Mouse (Mus musculus) frontal cortex, adult 2 months (tissue): ENCODE measurements around the gene P2ry6. TPM values are rescaled to one million over a fixed set of nuclear protein-coding genes. Genes with fewer than 3 reads are reported as not detected.

Source experiments
- DNase-seq, 2 experiments: peaks; one replicate each; pipeline ENCODE4 v3.0.0; 2022; ENCODE audit warnings: low spot score in 1 of 2; ENCODE audit errors: extremely low spot score in 1 of 2
- polyA plus RNA-seq: library from polyadenylated mRNA; depleted of rRNA; stranded (reverse); fragments of >200 nt; gene quantifications from 2 replicates; pipeline ENCODE4 v1.2.3, GENCODE M21; 2012; rRNA removed

Gene P2ry6
- 3.4 and 4.1 TPM in 2 replicates for polyA plus RNA-seq

DNA sequence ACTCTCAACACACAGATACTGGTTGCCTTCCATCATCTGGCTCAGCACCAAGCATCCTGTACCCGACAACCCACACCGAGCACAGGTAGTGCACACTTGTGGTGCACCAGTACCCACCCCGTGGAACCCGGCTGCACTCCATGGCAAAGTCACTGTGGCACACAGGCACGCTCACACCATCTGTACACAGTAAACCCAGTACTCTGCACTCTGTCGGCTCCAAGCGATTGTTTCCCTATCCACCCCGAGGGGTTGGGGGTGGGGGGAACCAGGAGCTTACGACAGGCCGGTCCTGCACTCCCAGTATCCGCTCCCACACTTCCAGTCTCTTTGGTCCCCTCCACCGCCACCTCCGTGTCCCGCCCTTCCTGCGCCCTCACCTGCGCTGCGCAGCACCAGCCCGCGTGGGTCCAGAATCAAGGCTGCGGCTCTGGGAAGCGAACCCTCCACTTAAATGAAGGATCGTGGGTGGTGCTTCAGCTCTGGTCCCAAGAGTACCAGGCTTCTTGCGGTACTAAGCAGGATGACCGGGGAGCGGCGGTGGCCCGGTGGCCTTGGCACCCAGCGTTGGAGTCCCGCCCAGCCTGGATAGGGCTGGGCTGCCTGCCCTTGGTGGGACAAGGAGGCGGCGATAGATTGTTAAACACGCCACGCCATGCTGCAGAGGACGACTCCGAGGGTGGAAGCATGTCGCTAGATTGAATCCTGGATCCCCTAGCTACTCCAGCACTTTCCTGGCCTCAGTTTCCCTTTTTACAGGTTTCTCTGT, at the start of gene P2ry6:
P2ry6 (minus strand) TSS at position 515 of the 769 bp plus-strand sequence.
- DNase-seq: no peak

DNA sequence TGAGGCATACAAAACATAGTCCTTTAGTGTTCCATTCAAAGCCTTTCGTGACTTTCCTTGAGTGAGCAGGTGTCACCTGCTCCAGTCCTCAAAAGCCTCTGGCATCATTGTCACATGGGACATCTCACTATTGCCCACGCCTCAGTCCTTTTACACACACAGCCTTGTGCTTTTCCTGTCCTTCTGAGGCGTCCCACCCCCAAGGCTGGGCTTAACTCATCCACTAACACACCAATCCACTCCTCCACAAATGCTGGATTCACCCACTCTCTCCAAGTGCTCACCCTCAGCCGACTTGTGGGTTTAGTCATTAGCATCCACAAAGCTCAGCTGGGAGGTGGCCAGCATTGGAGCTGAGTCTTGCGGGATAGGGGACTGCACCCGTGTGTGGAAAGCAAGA, 43.0 kb upstream of the P2ry6 start:
- DNase-seq: peak; percentile 7 to 47

DNA sequence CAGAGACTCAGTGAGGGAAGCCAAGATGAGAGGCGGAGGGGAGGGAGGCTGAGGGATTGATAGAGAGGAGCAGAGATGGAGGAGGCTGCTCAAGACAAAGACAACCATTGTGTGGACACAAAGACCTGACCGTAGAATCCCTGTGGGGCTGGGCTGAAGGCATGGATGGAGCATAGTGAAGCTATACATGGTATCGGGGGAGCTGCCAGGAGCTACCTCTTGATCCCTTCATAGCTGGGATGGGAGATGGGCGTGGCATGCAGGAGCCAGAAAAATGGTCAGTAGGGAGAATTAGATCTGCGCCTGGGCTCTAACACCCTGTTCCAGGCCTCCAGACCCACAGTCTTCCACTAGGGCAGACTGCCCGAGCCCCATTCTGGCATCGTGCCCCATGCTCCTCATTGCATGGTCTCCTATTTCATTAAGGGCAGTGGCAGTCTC, 42.6 kb upstream of the P2ry6 start:
- DNase-seq: peak in 1 of 2 experiments; percentile 26

DNA sequence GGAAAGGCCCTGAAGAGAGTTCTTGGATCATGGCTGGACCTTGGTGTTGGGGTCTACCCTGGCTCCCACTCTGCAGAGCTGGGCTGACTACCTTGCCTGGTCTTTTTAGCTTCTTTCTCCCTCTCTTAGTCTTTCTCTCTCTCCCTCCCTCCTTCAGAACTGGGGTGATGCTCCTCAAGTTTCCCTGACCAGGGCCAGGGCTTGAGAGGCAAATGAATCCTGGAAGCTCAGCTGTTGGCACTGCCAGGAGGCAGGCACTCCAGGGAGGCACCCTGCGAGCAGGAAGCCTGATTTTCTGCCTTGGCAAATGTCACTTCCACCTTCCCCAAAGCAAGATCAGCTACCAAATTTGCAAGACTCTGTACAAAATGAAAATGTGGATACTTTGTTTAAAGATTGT, 40.5 kb upstream of the P2ry6 start:
- no peak for DNase-seq

DNA sequence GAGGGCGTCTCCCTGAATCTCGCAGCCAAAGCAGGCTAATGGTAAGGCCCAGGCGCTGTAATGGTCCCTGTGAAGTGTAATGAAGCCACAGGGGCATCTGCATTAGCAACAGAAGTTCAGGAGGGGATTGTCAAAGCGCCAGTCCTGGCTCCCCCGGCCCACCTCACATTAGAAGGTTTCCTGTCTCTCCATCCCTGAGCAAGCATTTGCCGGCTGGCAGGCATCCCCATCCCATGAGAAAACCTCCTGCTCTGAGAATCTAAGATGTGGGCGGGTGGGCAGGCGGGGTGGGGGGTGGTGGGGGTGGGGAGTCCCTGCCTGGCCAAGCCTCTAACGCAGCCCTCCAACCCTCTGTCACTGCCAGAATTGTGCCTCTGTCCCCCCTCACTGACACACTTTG, 39.6 kb upstream of the P2ry6 start:
- DNase-seq: no peak

DNA sequence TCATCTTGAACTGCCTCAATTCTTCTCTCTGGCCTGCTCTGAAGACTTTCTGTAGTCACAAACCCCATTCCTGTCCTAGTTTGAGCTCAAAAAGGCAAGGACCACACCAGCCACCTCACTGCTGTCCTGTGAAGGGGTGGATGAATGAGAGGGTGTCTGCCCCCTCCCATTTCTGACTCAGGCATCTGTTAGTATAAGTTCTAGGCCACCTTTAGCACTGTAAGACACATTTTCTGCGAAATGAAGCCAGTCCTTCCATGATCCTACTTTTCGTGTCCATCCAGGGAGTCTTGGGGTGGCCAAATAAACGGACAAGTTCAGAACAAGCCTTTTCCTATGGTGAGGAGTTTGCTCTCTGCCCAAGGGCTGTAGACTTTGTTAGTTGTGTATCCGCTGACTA, 38.1 kb upstream of the P2ry6 start, which contains the start of gene P2ry2:
P2ry2 (minus strand) TSS at position 326 of the 400 bp plus-strand sequence.
- DNase-seq: no peak

DNA sequence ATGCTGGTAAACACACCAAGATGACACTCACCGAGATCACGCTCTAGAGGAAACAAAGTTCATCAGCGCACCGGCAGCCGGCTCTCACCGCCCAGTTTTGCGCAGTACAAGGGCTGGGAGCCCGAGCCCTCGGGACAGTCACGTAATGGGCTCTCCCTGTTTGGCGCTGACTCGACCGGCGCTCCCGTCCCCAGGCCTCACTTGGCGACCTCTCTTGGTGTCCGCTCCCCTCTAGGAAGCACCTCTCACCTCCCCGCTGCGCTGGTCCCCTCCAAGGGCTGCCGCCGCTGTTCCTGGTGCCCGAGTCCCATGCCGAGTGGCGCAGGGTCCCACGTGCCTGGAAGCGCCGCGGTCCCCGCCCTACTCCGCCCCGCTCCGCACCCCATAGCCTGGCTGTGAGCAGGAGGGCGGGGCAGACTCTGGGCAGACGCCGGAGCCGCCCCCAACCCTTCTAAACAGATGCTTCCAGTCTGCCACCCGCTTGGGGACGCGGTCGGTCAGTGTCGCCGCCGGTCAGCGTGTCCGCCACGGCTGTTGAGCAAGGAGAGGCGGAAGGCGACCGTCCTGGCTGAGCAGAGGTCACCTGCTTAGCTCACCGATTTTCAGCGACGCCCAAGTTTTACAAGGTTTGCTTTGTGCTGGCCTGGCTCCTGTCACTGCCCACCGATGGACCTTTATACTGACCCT, 37.4 kb upstream of the P2ry6 start:
- peak in 1 of 2 experiments; percentile 27 for DNase-seq

DNA sequence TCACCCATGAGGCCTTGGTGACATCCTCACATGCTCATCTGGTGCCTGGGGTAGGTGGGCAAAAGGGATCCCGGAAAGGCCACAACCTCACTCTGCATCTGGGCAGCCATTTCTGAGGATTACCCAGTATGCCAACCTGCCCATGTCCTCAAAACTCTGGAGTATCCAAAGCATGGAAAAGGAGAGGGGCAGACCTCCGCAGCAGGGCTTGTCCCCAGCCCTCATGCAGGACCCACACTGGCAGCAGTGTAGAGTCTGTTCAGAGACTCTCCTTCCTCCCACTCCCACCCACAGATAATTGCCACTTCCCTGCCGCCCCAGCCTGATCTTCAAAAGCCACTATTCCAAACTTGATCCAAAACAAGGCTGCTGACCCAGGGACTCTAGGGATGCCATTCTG, 36.3 kb upstream of the P2ry6 start:
- DNase-seq: no peak

DNA sequence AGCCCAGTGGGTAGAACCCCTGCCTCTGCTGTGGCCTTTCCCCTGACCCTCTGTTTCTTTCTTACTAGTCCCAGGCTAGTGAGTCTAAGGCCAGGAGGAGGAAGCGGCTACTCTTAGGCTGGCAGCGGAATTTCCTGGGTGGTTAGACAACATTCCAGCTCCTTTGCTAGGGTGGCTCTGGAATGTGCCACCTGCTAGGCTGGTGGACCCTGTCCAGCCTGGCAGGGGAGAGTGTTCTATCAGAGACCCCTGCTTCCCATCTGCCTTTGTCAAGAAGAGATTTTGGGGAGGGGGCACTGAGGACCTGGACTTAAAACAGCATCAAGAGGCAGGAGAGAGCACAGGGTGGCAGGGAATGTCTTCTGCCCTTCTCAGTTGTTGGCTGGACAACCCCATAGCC, 31.8 kb upstream of the P2ry6 start:
- DNase-seq: no peak

DNA sequence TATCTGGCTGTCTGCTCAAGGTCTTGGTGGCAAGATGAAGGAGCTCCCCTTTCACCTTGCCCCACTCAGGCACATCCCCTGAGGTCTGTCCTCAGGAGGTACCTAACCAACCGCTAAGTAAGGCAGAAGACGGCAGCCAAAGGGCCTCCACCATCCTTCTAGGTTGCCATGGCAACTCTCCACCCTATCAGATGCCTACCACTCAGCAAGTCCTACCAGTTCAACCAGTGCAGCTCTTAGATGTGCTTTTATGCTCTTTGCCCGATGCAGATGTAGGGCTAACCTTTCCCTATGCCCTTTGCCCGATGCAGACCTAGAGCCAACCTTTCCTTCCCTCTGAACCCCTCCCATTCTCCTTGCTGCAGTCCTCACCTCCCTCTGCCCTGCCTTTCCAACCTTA, 30.7 kb upstream of the P2ry6 start:
- no peak for DNase-seq

DNA sequence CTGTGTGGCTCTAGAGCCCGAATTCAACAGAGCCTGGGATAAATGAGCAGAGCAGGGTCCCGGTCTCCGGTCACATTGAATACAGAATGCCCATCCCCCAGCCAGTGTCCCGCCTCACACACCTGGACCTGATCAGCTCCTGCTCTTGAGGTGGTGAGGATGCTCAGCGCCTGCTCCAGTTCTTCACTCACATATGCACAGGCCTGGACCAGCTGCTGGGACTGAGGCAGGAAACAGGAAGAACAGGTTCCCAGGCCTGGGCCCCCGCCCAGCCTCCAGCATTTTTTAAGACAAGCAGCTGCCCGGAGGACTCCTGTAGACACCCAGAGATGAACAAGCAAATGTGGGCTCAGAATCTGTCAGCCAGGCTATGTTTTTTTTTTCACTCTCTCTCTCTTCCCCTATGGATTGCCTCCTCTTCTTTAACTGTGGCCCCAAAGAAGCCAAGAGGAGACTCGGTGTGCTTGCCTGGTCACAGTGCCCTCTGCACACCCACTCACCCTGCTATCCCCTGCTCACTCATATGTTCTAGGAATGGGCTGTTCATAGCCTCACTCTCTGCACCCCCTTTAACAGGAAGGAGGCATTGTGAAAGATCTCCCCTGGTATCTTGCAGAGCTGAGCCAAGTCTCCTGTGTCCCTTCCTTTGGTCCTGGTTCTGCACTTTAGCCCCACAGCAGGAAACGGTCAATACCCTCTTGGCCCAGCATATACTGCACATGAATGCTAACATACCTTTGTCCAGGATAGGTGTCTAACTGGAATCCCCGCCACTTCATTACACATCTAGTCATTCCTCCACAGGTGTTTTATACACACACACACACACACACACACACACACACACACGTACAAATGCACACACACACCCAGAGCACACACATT, 29.2 kb upstream of the P2ry6 start:
- DNase-seq: no peak

DNA sequence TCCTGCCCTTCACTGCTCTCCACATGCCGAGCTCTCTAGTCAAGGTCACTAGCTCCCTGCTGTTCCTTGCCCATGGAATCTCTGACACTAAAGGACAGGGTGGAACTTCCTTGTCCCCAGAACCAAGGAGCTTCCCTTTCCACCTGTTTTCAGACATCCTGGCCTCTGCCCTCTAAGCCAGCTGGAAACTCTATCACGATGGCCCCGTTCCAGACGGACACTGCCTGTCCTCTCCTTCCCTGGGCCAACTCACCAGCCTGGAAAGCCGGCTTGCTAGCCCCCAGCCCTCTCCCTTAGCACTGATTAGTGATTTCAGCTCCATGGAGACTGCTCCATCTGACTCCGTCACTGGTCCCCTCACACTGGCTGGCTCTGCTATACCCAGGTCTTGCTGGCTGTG, 27.8 kb upstream of the P2ry6 start:
- no peak for DNase-seq

DNA sequence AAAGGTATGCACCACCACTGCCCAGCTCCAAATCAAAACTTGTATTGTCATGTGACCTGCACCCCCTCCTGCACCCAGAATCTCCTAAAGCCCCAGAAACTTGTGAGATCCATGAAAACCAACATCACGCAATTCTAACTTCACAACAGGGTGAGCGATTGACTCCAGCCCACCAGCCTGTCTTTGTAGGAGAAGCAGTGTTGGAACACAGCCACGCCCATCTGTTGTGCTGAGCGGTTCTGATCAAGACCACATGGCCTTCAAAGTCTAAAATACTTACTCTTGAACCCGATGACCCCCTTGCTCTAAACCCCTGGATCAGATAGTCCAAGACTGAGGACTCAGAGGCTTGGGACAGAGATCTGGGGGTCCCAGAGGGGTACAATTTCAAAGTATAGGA, 25.2 kb upstream of the P2ry6 start:
- no peak for DNase-seq

DNA sequence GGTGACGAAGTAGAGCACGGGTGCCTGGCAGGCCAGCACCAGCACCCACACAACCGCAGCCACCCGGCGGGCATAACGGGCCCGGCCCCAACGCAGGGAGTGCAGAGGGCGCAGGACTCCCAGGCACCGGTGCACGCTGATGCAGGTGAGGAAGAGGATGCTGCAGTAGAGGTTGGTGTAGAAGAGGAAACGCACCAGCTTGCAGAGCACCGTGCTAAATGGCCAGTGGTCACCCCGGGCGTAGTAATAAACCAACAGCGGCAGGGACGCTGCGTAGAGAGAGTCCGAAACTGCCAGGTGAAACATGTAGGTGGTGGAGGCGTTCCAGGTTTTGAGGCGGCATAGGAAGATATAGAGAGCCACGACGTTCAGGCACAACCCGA, 24.1 kb upstream of the P2ry6 start:
- no peak for DNase-seq

DNA sequence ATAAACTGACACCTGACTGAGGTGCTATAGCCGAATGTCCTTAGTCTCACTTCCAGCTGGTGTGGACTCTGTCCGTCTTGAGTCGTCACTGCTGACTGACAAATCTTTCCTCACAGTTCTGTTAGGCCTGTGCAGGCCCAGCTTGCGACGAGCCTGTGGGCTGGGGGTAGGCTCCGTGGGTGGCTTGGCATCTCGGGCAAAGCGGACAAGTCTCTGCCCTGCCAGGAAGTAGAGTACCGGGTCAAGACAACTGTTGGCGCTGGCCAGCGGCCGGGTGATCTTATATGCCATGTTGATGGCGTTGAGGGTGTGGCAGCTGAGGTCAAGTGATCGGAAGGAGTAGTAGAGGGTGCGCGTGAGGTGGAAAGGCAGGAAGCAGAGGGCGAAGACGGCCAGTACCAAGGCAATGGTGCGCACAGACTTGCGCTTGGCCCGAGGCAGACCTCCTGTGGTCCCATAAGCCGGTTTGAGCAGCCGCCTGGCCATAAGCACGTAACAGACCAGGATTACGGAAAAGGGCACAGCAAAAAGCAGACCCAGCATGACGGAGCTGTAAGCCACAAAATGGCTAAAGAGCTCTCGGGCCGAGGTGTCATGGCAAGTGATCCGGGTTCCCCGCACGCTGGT, 23.6 kb upstream of the P2ry6 start:
- DNase-seq: no peak

DNA sequence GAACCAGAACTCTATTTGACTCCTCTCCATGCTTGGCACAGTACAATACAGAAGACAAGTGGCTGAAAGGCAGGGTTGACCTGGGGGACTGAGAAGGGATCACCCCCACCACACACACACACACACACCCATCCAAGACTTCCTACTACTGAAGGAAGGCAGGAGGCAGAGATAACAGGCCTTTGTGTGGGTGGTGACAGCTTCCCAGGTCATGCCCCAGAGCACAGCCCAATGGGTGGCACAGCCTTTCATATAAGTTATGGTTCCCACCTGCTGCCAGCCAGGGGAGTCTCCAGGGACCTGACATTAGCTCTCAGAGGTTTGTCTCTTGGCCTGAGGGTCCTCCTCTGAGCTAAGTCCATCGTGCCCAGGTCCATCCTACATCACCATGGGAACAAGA, 22.8 kb upstream of the P2ry6 start:
- no peak for DNase-seq

DNA sequence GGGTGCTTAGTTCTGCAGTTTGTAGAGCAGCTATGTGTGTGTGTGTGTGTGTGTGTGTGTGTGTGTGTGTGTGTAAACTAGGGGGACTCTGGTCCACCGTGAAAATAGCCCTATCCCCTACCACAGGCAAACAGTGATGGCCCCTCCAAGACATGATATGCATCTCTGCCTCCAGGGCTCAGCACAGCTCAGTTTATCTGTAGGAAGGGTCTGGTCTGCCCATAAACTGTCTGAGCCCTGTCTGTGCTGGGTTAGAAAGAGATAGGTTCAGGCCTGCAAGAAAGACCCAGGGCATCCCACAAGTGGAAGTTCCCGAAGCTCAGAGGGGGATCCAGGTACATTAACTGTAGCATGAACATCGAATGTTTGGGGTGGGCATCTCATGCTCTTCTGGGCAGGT, 21.5 kb upstream of the P2ry6 start:
- DNase-seq: no peak

DNA sequence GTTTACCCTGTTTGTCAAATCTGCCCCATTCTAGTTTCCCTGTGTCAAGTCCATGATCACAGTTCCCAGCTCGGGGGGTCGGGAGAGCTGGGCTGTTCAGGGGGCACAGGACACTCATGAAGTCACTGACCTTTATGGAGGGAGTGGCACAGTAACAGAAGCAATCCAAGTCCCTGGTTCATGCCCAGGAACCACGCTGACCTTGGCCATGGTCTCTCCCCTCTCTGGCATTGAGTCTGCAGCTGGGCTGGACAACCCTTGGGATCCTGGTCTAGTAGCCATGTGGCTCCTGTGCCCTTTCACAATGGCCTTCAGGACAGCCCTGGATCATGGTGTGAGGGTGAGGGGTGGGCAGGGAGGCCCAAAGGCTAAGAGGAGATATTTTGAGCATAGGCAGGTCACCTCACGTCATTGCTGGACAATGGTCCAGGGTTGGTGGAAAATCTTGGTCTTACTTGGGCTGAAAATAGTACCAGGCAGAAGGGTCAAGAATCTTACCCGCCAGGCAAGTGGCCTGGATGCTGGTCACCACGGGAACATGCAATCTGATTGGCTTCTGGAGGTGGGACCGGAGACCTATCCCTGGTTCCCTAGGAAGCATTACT, 20.9 kb upstream of the P2ry6 start:
- no peak for DNase-seq

DNA sequence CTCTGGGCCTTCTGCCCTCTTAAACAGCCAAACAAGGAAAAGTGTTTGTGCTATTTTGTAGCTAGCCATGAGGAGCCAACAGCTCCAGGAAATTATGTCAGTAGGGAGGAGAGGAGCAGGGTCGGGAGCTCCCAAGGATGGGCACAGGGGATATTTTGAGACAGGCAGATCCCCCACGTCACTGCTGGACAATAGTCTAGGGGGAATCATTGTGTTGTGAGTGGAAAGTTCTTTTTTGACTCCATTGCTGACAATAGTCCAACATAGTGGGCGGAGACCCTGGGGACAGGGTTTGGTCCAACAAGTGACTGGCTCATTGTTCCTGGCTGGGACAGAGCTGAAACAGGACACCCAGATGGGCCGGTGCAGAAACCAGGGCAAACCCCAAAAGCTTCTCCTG, 18.7 kb upstream of the P2ry6 start:
- DNase-seq: no peak

DNA sequence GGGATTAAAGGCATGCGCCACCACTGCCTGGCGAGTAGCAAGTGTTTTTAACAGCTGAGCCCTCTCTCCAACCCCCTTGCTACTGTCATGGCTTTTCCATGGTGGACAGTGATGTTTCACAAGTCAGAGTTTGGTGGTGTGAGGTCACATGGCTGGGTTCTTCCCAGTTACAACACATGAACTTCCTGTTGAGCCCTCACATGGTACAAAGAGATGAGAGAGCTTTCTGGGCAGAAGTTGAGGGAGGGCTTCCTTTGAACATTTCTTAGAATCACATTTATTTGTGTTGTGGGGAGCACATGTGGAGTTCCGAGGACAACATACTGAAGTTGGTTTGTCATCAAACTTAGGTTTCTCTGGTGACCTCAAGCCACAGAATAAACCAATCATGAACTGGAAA, 17.5 kb upstream of the P2ry6 start:
- DNase-seq: no peak
